Mouse (Mus musculus) heart, embryonic 10.5 days (tissue): ENCODE measurements at regions not wholly inside any gene's neighbourhood (a gene's known extent, or its start where the extent isn't known, plus 50 kb on each side); places are given as distances from the start of the nearest gene placed in this dataset.

ENCODE experiments used
- DNase-seq: peaks from one replicate; pipeline ENCODE4 v3.0.0-alpha.2; 2017; ENCODE audit warnings: low spot score
- H3K27ac ChIP-seq: fragments of 300-500 bp; sonication (generic); 2 replicates; pipeline ENCODE4 v1.5.1; 2016; ENCODE audit warnings: mild to moderate bottlenecking
- H3K27me3 ChIP-seq: fragments of 300-500 bp; sonication (generic); 2 replicates; pipeline ENCODE4 v1.6.1; 2016; ENCODE audit warnings: mild to moderate bottlenecking; ENCODE audit not compliant: poor library complexity, insufficient read depth, severe bottlenecking
- H3K36me3 ChIP-seq: fragments of 300-500 bp; sonication (generic); 2 replicates; pipeline ENCODE4 v1.6.1; 2016; ENCODE audit warnings: mild to moderate bottlenecking, moderate library complexity
- H3K4me1 ChIP-seq: fragments of 300-500 bp; sonication (generic); 2 replicates; pipeline ENCODE4 v1.6.1; 2016; ENCODE audit warnings: mild to moderate bottlenecking
- H3K4me3 ChIP-seq: fragments of 300-500 bp; sonication (generic); 2 replicates; pipeline ENCODE4 v1.5.1; 2016; ENCODE audit warnings: mild to moderate bottlenecking, moderate library complexity
- H3K9me3 ChIP-seq: fragments of 300-500 bp; sonication (generic); 2 replicates; pipeline ENCODE4 v1.6.1; 2016; ENCODE audit warnings: mild to moderate bottlenecking, moderate library complexity
- WGBS: fragments of 180-500 bp; shearing (Covaris S2); methylation state at CpG from one replicate; pipeline ENCODE4 v1.1.7; 2016; 5-methylcytosine and 5-hydroxymethylcytosine counted together

DNA sequence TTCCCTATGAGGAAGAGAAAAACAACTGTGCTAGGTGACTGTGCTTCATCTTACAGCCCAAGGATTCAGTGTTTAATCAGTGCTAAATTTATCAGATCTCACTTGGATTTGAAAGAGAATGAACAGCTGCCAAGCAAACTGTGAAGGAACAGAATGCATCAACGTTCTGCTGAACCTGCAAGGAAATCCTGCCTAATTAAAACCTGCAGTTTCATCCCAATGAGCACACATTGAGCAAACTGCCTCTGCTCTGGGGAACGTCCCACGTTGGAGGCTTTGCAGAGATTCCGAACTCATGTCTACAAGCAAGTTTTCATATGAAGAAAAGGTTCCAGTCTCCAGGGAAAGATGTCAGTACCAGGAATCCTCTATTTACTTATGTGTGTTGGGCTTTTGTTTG, 171.6 kb upstream of the Pld5 start:
- Histone ChIP-seq H3K27ac (no peak overlapping the region), H3K36me3 (no peaks in the 10 kb centered on the region), H3K4me1 (no peaks in the 10 kb centered on the region), H3K9me3 (no peaks in the 10 kb centered on the region), H3K27me3 (no peaks in the 10 kb centered on the region), H3K4me3 (no peak overlapping the region)
- 68% methylated on average over 4 of the region's 4 CpGs for WGBS
- no peak for DNase-seq

DNA sequence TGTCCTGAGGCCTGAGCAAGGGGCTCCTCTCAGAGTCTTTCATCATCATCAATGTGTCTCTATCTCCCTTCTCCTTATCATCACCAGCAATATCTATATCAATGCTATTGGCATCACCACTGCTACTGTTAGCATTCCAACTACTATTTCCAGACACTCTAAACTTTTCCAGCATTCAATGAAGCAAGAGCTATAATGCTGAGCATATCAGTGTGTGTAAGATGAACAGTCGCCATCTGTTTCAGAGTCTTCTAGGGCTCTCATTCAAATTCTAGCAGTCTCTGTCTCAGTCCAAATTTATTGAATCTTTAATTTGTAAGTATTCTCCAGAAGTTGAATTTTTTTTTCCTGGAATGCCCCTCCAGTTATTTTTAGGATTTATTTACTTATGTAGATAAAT, 168.6 kb upstream of the Pld5 start:
- Histone ChIP-seq H3K27ac (no peak overlapping the region), H3K4me1 (no peaks in the 10 kb centered on the region), H3K27me3 (no peaks in the 10 kb centered on the region), H3K4me3 (no peak overlapping the region), H3K36me3 (no peaks in the 10 kb centered on the region), H3K9me3 (no peaks in the 10 kb centered on the region)
- WGBS: 83% methylated on average over 1 of the region's 1 CpGs
- no peak for DNase-seq

DNA sequence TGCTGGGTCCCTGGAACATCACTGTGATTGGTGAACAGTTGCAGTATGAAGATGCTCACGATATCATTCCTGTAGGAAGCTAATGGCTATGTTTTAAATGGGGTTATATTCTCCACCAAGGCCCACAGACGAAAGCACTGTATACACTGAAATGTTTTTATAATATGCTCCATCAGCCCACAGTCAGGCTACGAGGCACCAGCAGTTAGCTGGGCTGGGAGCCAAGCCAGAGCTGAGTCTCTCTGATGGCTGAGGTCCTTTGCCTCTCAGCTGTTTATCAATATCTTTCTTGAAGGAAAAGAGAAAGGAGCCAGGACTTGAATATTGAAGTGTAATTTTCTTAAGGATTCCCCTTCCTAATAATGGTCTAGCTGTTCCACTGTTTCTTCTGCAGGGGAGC, 165.1 kb upstream of the Pld5 start:
- no peak overlapping the region for H3K4me3 ChIP-seq
- WGBS: 80% methylated on average over 3 of the region's 3 CpGs
- H3K4me1 ChIP-seq: no peaks in the 10 kb centered on the region
- H3K36me3 ChIP-seq: no peaks in the 10 kb centered on the region
- H3K27ac ChIP-seq: no peak overlapping the region
- no peaks in the 10 kb centered on the region for H3K27me3 ChIP-seq
- H3K9me3 ChIP-seq: no peaks in the 10 kb centered on the region
- no peak for DNase-seq

DNA sequence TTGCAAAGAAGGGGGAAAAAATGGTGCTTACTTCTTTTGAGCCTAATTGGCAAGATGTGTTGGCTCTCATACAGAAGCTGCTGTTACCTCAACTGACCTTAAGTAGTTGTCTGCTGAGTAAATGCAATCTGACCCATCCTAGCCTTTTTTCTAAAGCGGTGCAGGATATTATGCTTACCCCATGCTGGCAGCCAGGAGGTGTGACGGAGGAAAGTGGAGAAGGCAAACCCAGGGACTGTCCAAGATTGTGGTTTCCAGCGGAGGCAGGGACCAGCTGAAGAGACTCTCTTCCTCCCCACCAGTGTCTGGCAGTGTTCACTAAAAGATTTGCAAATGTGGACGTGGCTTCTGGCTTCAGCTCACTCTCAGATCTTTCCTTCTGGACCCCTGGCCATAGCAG, 152.7 kb upstream of the Pld5 start:
- WGBS: 28% methylated on average over 4 of the region's 4 CpGs
- no peaks in the 10 kb centered on the region for H3K4me1 ChIP-seq
- no peak overlapping the region for H3K27ac ChIP-seq
- no peaks in the 10 kb centered on the region for H3K36me3 ChIP-seq
- no peak for DNase-seq
- no peaks in the 10 kb centered on the region for H3K9me3 ChIP-seq
- H3K4me3 ChIP-seq: no peak overlapping the region
- no peaks in the 10 kb centered on the region for H3K27me3 ChIP-seq

DNA sequence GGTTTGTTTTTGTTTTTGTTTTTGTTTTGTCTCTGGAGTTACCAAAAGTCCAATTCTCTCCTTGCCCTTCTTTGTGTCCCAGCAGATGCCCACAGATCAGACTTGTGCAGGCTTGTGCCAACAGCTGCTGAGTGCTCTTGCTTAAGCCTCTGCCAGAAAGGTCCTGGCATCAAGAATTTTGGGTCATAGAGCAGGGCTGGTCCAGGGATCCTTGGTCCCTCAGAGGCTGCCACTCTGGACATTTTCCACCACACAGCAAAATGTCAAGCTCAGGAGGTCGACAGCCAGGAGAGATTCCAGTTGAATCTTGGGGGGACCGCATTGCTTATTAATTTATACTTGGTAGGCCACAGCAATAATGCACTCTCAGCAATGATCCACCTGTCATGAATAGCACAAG, 151.9 kb upstream of the Pld5 start:
- no peak for DNase-seq
- Histone ChIP-seq H3K4me3 (no peak overlapping the region), H3K36me3 (no peaks in the 10 kb centered on the region), H3K27ac (no peak overlapping the region), H3K9me3 (no peaks in the 10 kb centered on the region), H3K4me1 (no peaks in the 10 kb centered on the region), H3K27me3 (no peaks in the 10 kb centered on the region)
- WGBS: 77% methylated on average over 2 of the region's 2 CpGs

DNA sequence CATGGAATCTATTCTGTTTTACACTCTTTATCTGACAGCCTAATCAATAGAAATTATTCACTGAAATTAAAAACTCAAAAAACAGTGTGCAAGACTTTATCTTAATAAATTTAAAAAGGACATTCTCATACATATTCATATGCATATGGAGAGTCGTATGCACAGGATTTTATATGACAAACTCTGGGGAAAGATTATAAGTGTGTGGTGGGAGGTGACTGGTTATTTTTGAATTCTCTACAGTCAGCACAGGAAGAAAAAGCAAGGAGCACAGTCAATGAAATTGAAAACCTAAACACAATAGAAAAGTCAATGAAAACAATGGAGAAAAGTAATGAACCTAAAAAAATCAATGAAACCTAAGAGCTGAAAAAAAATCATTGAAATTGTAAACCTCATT, 142.1 kb upstream of the Pld5 start:
- no peaks in the 10 kb centered on the region for H3K36me3 ChIP-seq
- H3K9me3 ChIP-seq: no peaks in the 10 kb centered on the region
- no peaks in the 10 kb centered on the region for H3K27me3 ChIP-seq
- 79% methylated on average over 1 of the region's 1 CpGs for WGBS
- H3K4me1 ChIP-seq: no peaks in the 10 kb centered on the region
- DNase-seq: no peak
- H3K4me3 ChIP-seq: no peak overlapping the region
- H3K27ac ChIP-seq: no peak overlapping the region

DNA sequence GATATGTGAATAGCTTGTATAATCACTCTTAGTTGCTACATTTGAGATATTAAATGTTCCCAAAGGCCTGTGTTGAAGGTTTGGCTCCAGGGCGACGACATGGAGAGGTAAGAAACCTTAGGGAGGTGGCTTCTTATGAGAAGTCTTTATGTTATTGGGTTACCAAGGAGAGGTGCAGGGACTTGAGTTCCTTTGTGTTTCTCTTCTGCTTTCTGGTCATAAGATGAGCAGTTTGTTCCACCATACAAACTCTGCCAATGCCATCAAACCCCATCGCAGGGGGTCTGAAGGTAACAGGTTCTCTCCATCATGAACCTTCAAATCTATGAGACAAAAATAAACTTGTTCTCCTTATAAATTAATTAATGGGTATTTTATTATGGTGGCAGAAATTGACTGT, 129.0 kb upstream of the Pld5 start:
- no peaks in the 10 kb centered on the region for H3K9me3 ChIP-seq
- DNase-seq: no peak
- no peaks in the 10 kb centered on the region for H3K27me3 ChIP-seq
- no peak overlapping the region for H3K27ac ChIP-seq
- H3K36me3 ChIP-seq: no peaks in the 10 kb centered on the region
- H3K4me1 ChIP-seq: no peaks in the 10 kb centered on the region
- H3K4me3 ChIP-seq: no peak overlapping the region
- WGBS: 83% methylated on average over 3 of the region's 3 CpGs

DNA sequence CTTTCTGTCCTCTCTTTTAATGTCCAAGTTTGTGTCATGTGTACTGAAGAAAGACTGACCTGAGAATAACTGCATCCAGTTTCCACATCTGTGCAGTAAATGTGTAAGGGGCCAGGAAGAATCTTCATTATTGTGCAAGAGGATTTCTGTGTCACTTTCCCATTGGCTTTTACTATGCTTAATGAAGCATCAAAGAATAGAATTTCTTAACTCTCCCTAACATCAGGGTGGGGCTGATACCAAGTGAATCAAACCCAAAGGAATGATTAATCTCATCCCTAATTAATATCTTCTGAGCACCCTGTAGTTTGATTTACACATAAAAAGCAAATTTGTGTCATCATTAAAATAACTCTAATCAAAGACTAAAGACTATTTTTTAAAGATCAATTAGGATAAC, 104.5 kb upstream of the Pld5 start:
- Histone ChIP-seq H3K27me3 (no peaks in the 10 kb centered on the region), H3K4me3 (no peak overlapping the region), H3K4me1 (no peaks in the 10 kb centered on the region), H3K27ac (no peak overlapping the region), H3K9me3 (no peaks in the 10 kb centered on the region), H3K36me3 (no peaks in the 10 kb centered on the region)
- no peak for DNase-seq

DNA sequence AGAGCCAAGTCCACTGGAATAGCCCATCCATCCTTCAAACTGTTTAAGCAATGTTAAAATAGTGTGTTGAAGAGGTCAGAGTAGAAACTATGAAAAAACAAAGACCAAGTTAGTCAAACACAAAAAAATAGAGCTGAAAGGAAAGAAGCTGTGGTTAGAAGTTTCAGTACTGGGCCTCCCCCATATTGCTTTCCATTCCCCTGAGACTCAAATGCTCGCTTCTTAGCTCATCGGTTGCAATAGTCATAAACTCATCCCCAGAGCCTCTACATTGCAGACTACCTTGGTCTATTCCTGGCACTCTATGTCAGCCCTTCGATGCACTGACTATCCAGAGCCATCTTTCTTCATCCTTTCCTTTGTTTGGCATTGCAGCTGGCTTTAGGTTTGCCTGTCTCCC, 91.8 kb upstream of the Pld5 start:
- no peak overlapping the region for H3K27ac ChIP-seq
- H3K4me1 ChIP-seq: no peaks in the 10 kb centered on the region
- no peak overlapping the region for H3K4me3 ChIP-seq
- no peaks in the 10 kb centered on the region for H3K27me3 ChIP-seq
- no peak for DNase-seq
- H3K9me3 ChIP-seq: no peaks in the 10 kb centered on the region
- 77% methylated on average over 3 of the region's 3 CpGs for WGBS
- no peaks in the 10 kb centered on the region for H3K36me3 ChIP-seq

DNA sequence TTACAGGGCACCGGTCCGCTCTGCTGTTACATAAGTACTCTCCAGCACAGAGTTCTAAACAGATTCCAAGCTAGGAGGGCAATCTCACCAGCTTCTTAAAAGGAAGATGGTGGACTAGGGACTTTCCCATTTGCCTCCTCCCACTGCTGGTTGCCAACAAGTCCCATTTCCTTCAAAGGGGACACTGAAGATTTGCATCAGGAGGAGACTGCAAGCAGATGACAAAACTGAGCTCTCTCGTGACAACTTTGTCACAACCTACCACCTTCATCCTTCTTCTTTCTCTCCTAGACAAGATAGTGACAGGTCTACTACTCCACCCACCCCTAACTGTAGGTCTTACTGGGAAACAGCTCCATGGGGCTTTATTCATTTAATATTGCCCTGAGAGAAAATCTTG, 85.8 kb upstream of the Pld5 start:
- Histone ChIP-seq H3K4me1 (no peaks in the 10 kb centered on the region), H3K4me3 (no peak overlapping the region), H3K27me3 (no peaks in the 10 kb centered on the region), H3K36me3 (no peaks in the 10 kb centered on the region), H3K27ac (no peak overlapping the region), H3K9me3 (no peaks in the 10 kb centered on the region)
- 77% methylated on average over 3 of the region's 3 CpGs for WGBS
- no peak for DNase-seq

DNA sequence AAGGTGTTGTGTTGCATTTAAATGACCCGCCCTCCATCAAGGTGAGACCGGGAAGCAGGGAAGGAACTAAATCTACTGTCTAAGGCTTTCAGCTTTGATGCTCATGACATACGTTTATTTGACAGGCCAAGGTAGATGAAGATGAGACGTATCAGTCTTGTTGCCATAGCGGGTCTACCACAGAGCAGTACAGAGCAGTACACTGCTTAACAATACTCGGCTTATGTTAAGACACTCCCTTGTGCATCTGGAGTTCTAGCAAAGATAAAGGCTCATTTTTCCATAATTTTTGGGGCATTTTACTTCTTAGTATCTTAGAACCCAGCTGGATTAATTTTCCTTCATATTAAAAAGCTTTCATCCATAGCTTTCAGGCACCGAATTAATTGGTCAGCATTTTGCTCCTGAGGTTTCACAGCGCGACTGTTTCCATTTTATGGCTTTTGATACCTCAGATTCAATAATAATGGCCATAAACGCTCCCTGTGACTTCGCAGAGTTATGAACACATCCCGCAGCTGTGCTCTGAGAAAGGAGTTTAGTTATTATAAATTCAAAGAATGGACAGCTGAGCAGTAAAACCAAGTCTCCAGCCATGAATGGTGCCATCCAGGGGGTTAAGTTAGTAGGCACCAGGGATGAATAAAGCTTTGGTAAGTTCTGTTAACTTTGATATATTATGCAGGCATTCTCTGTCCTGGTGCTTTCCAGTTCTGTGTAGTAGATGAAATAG, 85.0 kb upstream of the Pld5 start:
- WGBS: 88% methylated on average over 12 of the region's 12 CpGs
- H3K4me1 ChIP-seq: no peaks in the 10 kb centered on the region
- no peak overlapping the region for H3K27ac ChIP-seq
- no peaks in the 10 kb centered on the region for H3K27me3 ChIP-seq
- H3K4me3 ChIP-seq: no peak overlapping the region
- H3K36me3 ChIP-seq: no peaks in the 10 kb centered on the region
- H3K9me3 ChIP-seq: no peaks in the 10 kb centered on the region
- no peak for DNase-seq

DNA sequence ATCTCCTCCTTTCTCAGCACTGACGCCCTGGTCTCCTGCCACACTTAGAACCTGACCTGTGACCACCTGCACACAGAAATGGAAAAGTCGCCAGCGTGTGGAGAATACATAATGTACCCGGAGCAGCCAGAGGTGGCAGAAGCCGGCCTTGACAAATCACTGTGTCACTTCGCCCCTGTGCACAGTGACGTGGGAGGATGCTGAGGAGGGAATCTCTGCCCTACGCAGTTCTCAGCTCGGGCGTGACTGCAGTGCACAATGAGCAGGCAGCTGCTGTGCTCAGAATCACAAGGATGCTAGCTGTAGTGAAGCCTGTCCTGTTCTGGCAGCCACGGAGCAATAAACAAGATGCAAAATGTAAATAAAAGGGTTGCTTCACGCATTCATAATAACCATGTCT, 80.2 kb upstream of the Pld5 start:
- Histone ChIP-seq H3K4me1 (no peaks in the 10 kb centered on the region), H3K4me3 (no peak overlapping the region), H3K27ac (no peak overlapping the region), H3K27me3 (no peaks in the 10 kb centered on the region), H3K36me3 (no peaks in the 10 kb centered on the region), H3K9me3 (no peaks in the 10 kb centered on the region)
- 73% methylated on average over 12 of the region's 12 CpGs for WGBS
- no peak for DNase-seq

DNA sequence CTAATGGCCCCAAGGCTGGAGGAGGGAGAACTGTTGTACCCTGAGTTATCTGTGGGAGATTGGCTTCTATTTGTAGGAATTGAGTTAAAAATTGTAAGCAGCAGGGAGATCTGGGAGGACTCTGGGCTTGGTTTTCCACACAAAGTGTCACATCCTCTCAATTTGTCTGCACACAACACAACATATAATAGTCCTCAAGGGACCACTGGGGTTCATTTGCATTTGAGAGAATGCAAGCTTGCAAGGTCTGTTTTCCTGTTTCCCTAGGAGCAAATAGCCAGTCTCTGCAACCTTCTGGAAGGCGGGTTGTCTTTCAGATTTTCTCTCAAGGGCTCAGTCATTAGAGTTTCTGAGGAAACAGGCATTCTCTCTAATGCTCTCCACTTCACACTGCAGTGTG, 79.8 kb upstream of the Pld5 start:
- Histone ChIP-seq H3K9me3 (no peaks in the 10 kb centered on the region), H3K36me3 (no peaks in the 10 kb centered on the region), H3K27me3 (no peaks in the 10 kb centered on the region), H3K27ac (no peak overlapping the region), H3K4me1 (no peaks in the 10 kb centered on the region), H3K4me3 (no peak overlapping the region)
- WGBS: 35% methylated on average over 1 of the region's 1 CpGs
- no peak for DNase-seq

DNA sequence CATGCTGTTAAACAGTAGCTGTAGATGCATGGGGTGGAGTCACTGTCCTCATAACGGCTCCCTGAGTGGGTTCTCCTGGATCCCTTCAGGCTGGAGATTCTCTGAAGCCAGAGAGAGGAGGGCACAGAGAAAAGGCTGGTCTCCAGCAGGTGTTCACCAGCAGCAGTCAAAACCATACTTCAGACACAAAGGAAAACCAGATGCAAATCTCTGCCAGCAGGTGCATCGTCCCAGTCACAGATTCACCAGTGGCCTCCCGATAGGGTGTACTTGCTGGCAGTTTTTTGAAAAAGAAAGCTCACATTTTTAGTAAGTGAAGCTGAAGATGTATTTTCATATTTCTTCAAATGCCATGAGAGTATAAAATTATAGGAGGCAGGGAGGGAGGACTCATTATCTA, 77.6 kb upstream of the Pld5 start:
- Histone ChIP-seq H3K9me3 (no peaks in the 10 kb centered on the region), H3K4me3 (no peak overlapping the region), H3K36me3 (no peaks in the 10 kb centered on the region), H3K27ac (no peak overlapping the region), H3K4me1 (no peaks in the 10 kb centered on the region), H3K27me3 (no peaks in the 10 kb centered on the region)
- no peak for DNase-seq
- 73% methylated on average over 3 of the region's 3 CpGs for WGBS
